Mouse (Mus musculus) left cerebral cortex, postnatal 4 days (tissue): Measurements from ENCODE around the gene Pde2a. TPM values are rescaled to one million over a fixed set of nuclear protein-coding genes. Genes with fewer than 3 reads are reported as not detected.

Source experiments
- DNase-seq: peaks from one replicate; pipeline ENCODE4 v3.0.0-alpha.2; 2022
- intact Hi-C: fragments of 180-260 bp; cut with DNase I; formaldehyde crosslinking; loops from one replicate; pipeline ENCODE4 v1.15.1; 2025
- total RNA-seq, 2 experiments: library from RNA; stranded (reverse); gene quantifications; 2 replicates each; pipeline ENCODE4 v1.2.3; 2021

Gene Pde2a
- total RNA-seq = 100 to 1,000 TPM; 173 to 179 TPM

- DNase-seq = no peak
- intact Hi-C loops = loop anchor here (5.0 kb wide), 1 partner anchor 116 kb away; no protein-coding TSS in a partner anchor
These were observed at the start of gene Pde2a for GRCm38 (mm10) chr7:101421529-101421928. Gene Pde2a, plus strand, starts transcription at chr7:101421691.

GRCm38 (mm10) chr7:101373082-101373481, 48.4 kb upstream of the Pde2a start:
- no peak for DNase-seq
- intact Hi-C loops = loop anchor here (5.0 to 10.0 kb wide), 2 partner anchors 61 to 448 kb away; no protein-coding TSS in a partner anchor

DNA sequence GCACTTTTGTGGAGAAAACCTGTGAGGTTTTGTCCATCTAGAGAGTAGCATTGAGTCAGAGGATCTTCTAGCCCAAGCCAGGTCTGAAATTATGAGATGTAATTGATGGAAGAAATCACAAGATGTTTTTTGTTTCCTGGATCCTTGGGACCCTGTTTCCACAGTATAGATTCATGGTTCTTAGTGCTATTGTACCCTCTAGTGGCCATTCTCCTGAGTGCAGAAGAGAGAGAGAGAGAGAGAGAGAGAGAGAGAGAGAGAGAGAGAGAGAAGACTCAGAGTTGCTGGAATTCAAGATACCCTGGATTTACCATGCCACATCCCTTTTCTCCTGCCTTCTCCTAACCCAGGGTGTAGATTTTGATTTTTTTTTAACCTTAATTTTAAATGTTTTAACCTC, 47.3 kb upstream of the Pde2a start:
- intact Hi-C loops = loop anchor here (2.0 to 10.0 kb wide), 3 partner anchors 62 to 449 kb away; no protein-coding TSS in a partner anchor
- no peak for DNase-seq

DNA sequence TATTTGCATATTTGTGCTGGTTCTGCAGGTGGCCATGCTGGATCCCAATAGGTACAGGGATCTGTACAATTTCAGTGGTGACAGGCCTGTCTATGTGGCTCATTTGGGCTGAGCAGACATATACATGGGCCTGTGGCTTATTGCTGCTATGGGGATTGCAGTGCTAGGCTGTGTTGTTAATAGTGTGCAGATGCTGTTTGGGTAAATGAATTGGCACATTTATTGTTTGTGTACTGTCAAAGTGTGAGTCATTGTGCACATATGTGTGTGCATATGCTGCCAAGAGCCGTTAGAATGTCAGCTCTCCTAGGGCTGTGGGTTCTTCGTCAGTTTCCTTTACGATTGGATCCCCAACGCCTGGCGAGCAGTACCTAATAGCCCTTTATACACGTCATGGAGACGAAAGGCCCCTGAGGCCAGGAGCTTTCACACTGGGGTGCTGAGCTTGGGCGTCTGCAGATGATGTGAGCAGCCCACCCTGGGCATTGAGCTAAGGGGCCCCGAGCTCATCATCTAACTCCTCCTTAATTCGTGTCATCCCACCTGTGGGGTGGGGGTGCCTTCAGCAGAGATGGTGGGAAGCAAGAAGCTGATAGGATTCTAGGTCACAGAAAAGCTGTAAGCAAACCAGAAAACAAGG, 44.7 kb upstream of the Pde2a start:
- intact Hi-C loops = loop anchor here (10.0 kb wide), 1 partner anchor 452 kb away; no protein-coding TSS in a partner anchor
- no peak for DNase-seq

DNA sequence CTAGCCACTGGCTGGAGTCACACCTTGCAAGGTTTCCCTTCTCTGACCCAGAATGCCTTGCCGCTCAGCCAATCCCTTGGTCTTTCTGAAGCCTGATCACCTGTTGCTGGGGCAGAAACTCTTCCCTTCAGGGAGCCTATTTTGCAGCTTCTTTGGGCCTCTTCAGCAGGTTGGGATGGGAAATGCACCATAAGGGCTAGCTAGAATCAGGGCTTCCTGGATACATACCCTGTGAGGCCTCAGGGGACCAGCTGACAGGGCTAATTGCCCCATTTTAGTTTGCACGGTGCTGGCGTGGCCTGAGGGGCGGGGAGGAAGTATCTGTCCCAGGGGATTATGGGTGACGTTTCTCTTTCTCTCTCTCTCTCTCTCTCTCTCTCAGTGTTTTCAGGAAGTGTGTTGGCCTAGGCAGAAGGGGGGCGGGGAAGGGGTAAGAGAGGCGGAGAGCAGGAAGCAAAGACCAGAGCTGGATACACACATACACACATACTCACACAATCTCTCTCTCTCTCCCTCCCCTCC, 43.7 kb upstream of the Pde2a start:
- peak; percentile 24 for DNase-seq
- intact Hi-C loops = loop anchor here (10.0 kb wide), 1 partner anchor 453 kb away; no protein-coding TSS in a partner anchor

- intact Hi-C loops = loop anchor here (10.0 kb wide), 1 partner anchor 453 kb away; no protein-coding TSS in a partner anchor
These were observed 43.2 kb upstream of the Pde2a start for GRCm38 (mm10) chr7:101378285-101378684.

DNA sequence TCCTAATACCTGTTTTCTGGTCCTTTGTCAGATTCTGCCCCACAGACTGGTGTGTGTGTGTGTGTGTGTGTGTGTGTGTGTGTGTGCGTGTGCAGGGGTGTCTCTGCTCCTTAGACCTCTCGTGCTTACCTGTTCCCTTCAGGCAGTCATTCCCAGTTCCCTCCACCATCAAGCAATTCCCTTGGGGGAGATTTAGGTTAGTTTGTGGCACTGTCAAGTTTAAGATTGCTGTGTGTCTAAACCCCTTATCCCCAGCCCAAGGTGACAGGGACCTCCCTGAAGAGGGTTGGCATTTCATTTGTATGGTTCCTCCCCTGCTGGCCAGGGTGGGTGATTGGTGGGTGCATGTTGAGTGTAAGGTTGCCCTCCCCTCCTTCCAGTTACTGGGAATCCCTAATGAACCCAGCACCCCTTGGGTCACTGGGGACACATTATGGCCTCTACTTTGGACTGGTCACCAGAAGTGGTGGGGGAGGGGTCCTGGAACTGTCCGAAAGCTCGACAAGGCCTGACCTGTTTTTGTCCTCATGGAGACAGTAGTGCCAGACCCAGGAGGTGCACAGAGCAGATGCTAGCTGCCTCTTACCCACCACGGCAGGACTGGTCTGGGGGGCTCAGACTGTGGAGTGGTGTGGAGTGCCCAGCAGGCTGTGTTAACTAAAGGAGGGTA, 42.6 kb upstream of the Pde2a start:
- intact Hi-C loops = loop anchor here (10.0 kb wide), 1 partner anchor 454 kb away; no protein-coding TSS in a partner anchor
- DNase-seq = no peak

More at GRCm38 (mm10) chr7:101378285-101378684, 43.2 kb upstream of the Pde2a start:
- DNase-seq = no peak

- intact Hi-C loops = loop anchor here (10.0 kb wide), 1 partner anchor 455 kb away; no protein-coding TSS in a partner anchor
These were observed 41.8 kb upstream of the Pde2a start for GRCm38 (mm10) chr7:101379732-101380131.

GRCm38 (mm10) chr7:101381512-101381911, 40.0 kb upstream of the Pde2a start:
- intact Hi-C loops = no loop called here
- no peak for DNase-seq

More at GRCm38 (mm10) chr7:101379732-101380131, 41.8 kb upstream of the Pde2a start:
- no peak for DNase-seq

DNA sequence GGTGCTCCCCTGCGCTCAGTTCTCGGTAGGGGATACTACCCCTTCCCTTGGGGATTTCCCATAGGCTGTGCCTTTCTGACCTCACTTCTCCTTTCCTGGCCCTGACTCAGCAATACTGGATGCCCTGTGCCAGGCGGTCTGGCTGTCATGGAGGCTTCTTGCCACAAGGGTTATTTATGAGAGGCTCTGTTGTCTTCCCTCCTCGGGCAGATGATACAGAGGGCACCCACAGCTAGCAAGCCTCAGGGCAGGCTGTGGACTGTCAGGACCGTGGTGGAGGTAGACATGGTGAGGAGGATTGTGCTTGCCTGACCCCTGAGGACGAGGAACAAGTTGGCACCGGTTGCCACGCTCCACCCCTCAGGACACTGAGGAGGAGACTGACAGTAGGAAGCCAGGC, 39.1 kb upstream of the Pde2a start:
- intact Hi-C loops = no loop called here
- DNase-seq = no peak

- intact Hi-C loops = no loop called here
- no peak for DNase-seq
These were observed 37.7 kb upstream of the Pde2a start for GRCm38 (mm10) chr7:101383756-101384155.

- DNase-seq = no peak
- intact Hi-C loops = no loop called here
These were observed 36.6 kb upstream of the Pde2a start for GRCm38 (mm10) chr7:101384931-101385330.

GRCm38 (mm10) chr7:101385331-101385733, 36.2 kb upstream of the Pde2a start:
- intact Hi-C loops = no loop called here
- DNase-seq = no peak

DNA sequence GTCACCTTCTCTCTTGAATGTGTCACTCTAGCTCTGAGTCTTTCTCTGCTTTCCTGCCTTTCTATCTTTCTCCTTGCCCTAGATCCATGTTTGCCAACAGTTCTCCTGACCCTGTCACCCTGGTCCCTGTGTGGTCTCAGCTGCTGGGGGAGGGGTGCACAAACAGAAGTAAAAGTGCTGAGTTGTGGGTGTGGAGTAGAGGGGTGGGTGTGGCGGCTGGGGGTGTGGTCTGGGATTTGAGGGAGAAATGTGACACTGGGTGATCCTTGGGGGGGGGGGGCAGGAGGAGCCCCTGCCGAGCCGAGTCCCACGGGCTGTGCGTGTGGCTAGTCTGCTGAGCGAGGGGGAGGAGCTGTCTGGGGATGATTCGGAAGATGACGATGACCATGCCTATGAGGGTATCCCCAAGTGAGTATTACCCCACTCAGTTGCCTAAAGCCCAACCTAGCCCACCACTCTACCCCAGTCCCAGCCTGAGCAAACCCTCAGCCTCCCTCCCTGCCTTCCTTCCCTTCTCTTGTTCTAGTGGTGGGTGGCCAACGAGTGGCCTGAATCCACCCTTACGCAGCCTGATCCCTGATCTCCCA, 35.5 kb upstream of the Pde2a start:
- no peak for DNase-seq
- intact Hi-C loops = no loop called here

GRCm38 (mm10) chr7:101389256-101389655, 32.2 kb upstream of the Pde2a start:
- intact Hi-C loops = no loop called here
- DNase-seq = no peak

DNA sequence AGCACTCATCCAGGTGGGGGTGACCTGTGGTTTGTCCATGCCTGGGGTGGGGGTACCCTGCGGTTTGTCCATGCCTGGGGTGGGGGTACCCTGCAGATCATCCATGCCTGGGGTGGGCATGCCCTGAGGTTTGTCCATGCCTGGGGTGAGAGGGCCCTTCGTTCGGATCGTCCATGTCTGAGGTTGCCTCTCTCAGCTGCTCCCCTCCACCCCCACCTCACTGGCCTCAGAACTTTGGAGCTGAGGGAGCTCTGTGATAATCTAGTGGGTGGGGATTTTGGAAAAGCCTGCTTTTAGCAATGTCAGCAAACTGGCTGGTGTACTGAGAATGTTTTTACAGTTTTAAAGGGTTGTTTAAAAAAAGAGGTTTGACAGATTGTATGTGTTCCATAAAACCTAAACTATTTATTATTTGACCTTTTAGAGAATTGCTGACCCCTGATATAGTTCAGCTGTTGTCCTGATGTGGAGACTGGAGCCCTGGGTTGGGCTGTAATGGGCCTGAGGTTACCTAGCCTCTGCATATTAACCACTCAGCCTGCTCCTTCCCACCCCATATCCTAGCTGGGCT, 29.5 kb upstream of the Pde2a start:
- DNase-seq = no peak
- intact Hi-C loops = no loop called here

GRCm38 (mm10) chr7:101393015-101393414, 28.5 kb upstream of the Pde2a start:
- DNase-seq = no peak
- intact Hi-C loops = no loop called here

DNA sequence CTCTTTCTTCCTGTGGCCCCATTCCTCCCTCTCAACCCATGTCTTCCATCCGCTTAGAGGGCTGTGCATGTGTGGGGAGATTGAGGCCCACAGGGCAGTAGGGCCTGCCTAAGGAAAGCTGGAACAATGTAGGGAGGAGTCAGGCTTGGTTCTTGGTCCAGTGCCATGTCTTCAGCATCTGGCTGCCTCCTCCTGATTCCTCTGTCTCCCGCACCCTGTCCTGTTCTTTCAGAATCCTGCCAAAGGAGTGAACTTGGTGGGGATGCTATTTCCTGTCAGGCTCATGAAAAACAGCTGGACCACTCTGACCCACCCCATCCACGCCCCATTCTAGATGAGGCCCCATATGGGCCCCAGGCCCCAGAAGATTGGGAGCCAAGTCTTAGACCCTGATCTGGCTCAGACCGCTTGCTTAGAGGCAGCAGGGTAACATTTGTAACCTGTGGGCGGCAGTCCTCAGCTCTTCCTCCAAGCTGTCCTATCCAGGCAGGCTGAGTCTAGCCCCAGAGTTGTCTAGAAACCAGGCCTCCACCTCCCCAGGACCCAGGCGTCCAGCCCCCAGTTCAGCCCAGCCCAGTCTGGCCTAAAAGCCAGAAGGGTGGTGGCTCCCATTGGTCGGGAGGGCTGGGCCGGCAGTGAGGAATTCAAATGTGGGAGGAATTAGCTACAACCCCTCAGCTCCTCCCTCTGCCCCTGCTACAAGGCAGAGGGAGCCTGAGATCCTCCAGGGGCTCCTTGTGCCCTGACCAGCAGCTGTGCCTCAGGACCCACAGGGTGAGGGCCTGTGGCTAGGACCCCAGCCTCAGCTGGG, 27.6 kb upstream of the Pde2a start:
- intact Hi-C loops = no loop called here
- DNase-seq = no peak

- intact Hi-C loops = no loop called here
These were observed 26.9 kb upstream of the Pde2a start for GRCm38 (mm10) chr7:101394569-101394968.

DNA sequence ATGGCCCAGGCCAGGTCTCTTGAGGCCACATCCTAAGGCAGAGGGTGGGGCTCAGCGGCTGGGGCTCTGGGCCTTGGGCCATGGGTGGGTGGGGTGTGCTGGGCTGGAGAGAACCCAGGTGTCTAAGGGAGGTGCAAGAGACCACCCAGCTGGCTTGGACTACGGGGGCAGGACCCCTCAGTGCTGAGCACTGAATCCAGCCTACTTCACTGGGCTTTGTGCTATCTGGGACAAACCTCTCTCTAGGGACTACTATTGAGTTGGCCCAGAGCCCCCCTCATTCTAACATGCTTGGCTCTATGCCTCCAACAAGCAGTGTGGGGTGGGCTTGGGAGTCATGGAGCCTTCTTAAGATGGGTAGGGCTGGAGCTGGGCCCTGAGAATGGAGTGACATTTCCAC, 26.0 kb upstream of the Pde2a start:
- intact Hi-C loops = no loop called here
- no peak for DNase-seq

More at GRCm38 (mm10) chr7:101394569-101394968, 26.9 kb upstream of the Pde2a start:
- no peak for DNase-seq
